Mouse (Mus musculus) G1E (cell line): ENCODE results near the gene Raver2.

ENCODE experiments used
- GATA2 ChIP-seq: IDR thresholded peaks from 2 replicates; pipeline ENCODE4 v1.6.1; 2012; ENCODE audit warnings: low read depth, low read length, inconsistent platforms, borderline replicate concordance
- POLR2AphosphoS5 ChIP-seq: IDR thresholded peaks from 2 replicates; pipeline ENCODE4 v1.6.1; 2012; ENCODE audit warnings: low read depth, low read length, inconsistent platforms; ENCODE audit not compliant: insufficient replicate concordance

DNA sequence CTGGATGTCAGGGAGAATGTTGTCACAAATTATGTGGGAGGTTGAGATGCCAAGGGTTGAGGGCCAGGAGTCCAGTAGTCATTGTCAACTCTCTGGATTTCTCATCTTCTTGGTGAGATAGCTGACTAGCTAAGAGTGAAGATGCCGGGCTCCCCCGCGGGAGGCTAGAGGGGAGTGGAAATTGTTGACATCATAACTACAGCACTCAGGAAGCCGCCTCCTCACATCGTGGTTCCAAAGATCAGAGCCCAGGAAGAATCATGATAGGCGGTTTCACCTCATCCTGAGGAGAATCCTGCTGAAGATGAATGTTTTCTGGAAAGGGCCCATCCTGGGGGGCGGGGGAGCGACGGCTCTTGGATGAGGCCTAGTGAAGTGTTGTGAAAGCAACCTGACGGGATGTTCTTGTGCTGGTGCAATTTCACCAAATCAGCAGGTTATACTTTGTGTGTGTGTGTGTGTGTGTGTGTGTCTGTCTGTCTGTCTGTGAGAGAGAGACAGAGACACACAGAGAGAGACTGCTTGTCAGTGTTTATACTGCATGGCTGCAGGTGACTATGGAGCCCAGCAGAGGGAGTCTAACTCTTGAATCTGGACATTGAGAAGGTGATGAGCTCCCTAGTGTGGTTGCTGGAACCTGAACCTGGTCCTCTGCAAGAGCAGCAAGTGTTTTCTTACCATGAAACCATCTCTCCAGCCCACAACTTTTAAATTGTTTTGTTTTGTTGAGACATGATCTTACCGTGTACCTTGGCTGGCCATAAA, 78.3 kb downstream of the Raver2 start:
- TF ChIP-seq POLR2AphosphoS5 (no peak), GATA2 (no peak)
